Mouse (Mus musculus) spleen, adult 2 months (tissue): ENCODE results near the gene Tcte2.

ENCODE experiments used
- CTCF ChIP-seq: fragments of 200-500 bp; IDR thresholded peaks from 2 replicates; pipeline ENCODE4 v1.5.1; 2011; ENCODE audit warnings: mild to moderate bottlenecking, inconsistent platforms; ENCODE audit not compliant: insufficient read depth, insufficient read length, insufficient replicate concordance; ENCODE audit errors: extremely low read depth
- POLR2A ChIP-seq: fragments of 200-500 bp; IDR thresholded peaks from 2 replicates; pipeline ENCODE4 v1.6.1; 2011; ENCODE audit warnings: low read depth, low read length, inconsistent platforms

- no peak for TF ChIP-seq POLR2A
- TF ChIP-seq CTCF: no peak
Measured at GRCm38 (mm10) chr17:13677225-13678148, 84.1 kb downstream of the Tcte2 start.
